Mouse (Mus musculus) G1E (cell line): ENCODE data around the gene Wdfy3. TPM values are rescaled to one million over a fixed set of nuclear protein-coding genes. Genes with fewer than 3 reads are reported as not detected.
A peak's percentile ranks its signal among the peaks of the same experiment; 100 is the strongest.

Source experiments
- ATAC-seq: 2 replicates; pipeline ENCODE4 v1.8.0; 2016; ENCODE audit warnings: mild to moderate bottlenecking; ENCODE audit not compliant: insufficient number of reproducible peaks, poor library complexity, low FRiP score, severe bottlenecking; ENCODE audit errors: extremely low read depth
- DNase-seq: peaks from one replicate; pipeline ENCODE4 v3.0.0; 2012; ENCODE audit warnings: low spot score
- H3K27me3 ChIP-seq: 2 replicates; pipeline ENCODE4 v1.6.1; 2012; ENCODE audit warnings: mild to moderate bottlenecking, low read length, inconsistent platforms; ENCODE audit not compliant: insufficient read depth
- H3K36me3 ChIP-seq: replicated peaks from 2 replicates; pipeline ENCODE3; 2012; ENCODE audit warnings: mild to moderate bottlenecking, inconsistent platforms
- H3K4me1 ChIP-seq: 2 replicates; pipeline ENCODE4 v1.6.1; 2012; ENCODE audit warnings: low read depth, low read length, inconsistent platforms, mixed read lengths; ENCODE audit not compliant: insufficient read depth
- H3K4me3 ChIP-seq: 2 replicates; pipeline ENCODE4 v1.5.1; 2012; ENCODE audit warnings: low read depth, mild to moderate bottlenecking, inconsistent platforms, low read length, moderate library complexity, mixed read lengths
- H3K9me3 ChIP-seq: replicated peaks from 2 replicates; pipeline ENCODE4 v1.6.1; 2012; ENCODE audit warnings: inconsistent platforms
- CTCF ChIP-seq: IDR thresholded peaks from 2 replicates; pipeline ENCODE4 v1.5.1; 2012; ENCODE audit warnings: low read depth, low read length, inconsistent platforms, mixed read lengths
- GATA1 ChIP-seq: IDR thresholded peaks from 2 replicates; pipeline ENCODE4 v1.6.1; 2012; ENCODE audit warnings: borderline replicate concordance, low read length, inconsistent platforms, mixed read lengths
- GATA2 ChIP-seq: IDR thresholded peaks from 2 replicates; pipeline ENCODE4 v1.6.1; 2012; ENCODE audit warnings: low read depth, low read length, inconsistent platforms, borderline replicate concordance
- POLR2AphosphoS5 ChIP-seq: IDR thresholded peaks from 2 replicates; pipeline ENCODE4 v1.6.1; 2012; ENCODE audit warnings: low read depth, low read length, inconsistent platforms; ENCODE audit not compliant: insufficient replicate concordance
- TAL1 ChIP-seq: conservative IDR thresholded peaks from 2 replicates; pipeline ENCODE4 v1.6.1; 2012; ENCODE audit warnings: low read depth, low read length, inconsistent platforms, mixed read lengths
- polyA plus RNA-seq: library from polyadenylated mRNA; stranded (reverse); fragments of >175 nt; gene quantifications from 2 replicates; pipeline ENCODE4 v1.2.3, GENCODE M21; 2012
- total RNA-seq, 2 experiments: library from RNA; stranded (forward) in 1 of 2; stranded (reverse) in 1 of 2; fragments of 200-1000 nt in 1 of 2; fragments of >200 nt in 1 of 2; fragmentation: Nextera tagmentation in 1 of 2; gene quantifications; 2 replicates each; pipeline ENCODE4 v1.2.3; 2014 to 2017

Wdfy3 gene
- total and polyA plus RNA-seq, 3 experiments: 0.05 TPM; not detected in 2

- Histone ChIP-seq H3K4me3 (peak overlapping the region; percentile 30; the same call in 1 of the 2 replicates), H3K36me3 (no peaks in the 10 kb centered on the region), H3K27me3 (no peaks in the 10 kb centered on the region), H3K4me1 (no peaks in the 10 kb centered on the region), H3K9me3 (peaks cover 82% of the 10 kb centered on the region)
- TF ChIP-seq GATA1: no peak
- no peak for TF ChIP-seq TAL1
- TF ChIP-seq POLR2AphosphoS5: no peak
- TF ChIP-seq GATA2: no peak
- TF ChIP-seq CTCF: no peak
- ATAC-seq: no peak
- no peak for DNase-seq
These were observed 215.6 kb downstream of the Wdfy3 start for GRCm38 (mm10) chr5:101854100-101854499.

- Histone ChIP-seq H3K9me3 (peaks cover 85% of the 10 kb centered on the region), H3K27me3 (no peaks in the 10 kb centered on the region), H3K36me3 (no peaks in the 10 kb centered on the region), H3K4me3 (no peak overlapping the region), H3K4me1 (no peaks in the 10 kb centered on the region)
- DNase-seq: no peak
- no peak for TF ChIP-seq GATA1
- TF ChIP-seq GATA2: no peak
- TF ChIP-seq TAL1: no peak
- no peak for TF ChIP-seq POLR2AphosphoS5
- TF ChIP-seq CTCF: no peak
- no peak for ATAC-seq
These were observed 217.5 kb downstream of the Wdfy3 start for GRCm38 (mm10) chr5:101852116-101852680.

GRCm38 (mm10) chr5:101851133-101851532 lies 218.6 kb downstream of the Wdfy3 start:
- H3K4me3 ChIP-seq: no peak overlapping the region
- H3K36me3 ChIP-seq: no peaks in the 10 kb centered on the region
- DNase-seq (no peak), ATAC-seq (no peak)
- TF ChIP-seq GATA1: no peak
- TF ChIP-seq GATA2: no peak
- no peak for TF ChIP-seq POLR2AphosphoS5
- no peak for TF ChIP-seq CTCF
- no peak for TF ChIP-seq TAL1
- no peaks in the 10 kb centered on the region for H3K27me3 ChIP-seq
- peaks cover 93% of the 10 kb centered on the region for H3K9me3 ChIP-seq
- H3K4me1 ChIP-seq: no peaks in the 10 kb centered on the region

GRCm38 (mm10) chr5:101847762-101848161 lies 222.0 kb downstream of the Wdfy3 start:
- H3K27me3 ChIP-seq: no peaks in the 10 kb centered on the region
- no peak overlapping the region for H3K4me3 ChIP-seq
- no peak for ATAC-seq

GRCm38 (mm10) chr5:101847323-101847722 lies 222.4 kb downstream of the Wdfy3 start:
- Histone ChIP-seq H3K36me3 (no peaks in the 10 kb centered on the region), H3K4me3 (no peak overlapping the region), H3K27me3 (no peaks in the 10 kb centered on the region), H3K4me1 (no peaks in the 10 kb centered on the region), H3K9me3 (peaks cover 91% of the 10 kb centered on the region)
- TF ChIP-seq GATA2: no peak
- no peak for TF ChIP-seq GATA1
- no peak for TF ChIP-seq POLR2AphosphoS5
- TF ChIP-seq CTCF: no peak
- TF ChIP-seq TAL1: no peak
- DNase-seq (no peak), ATAC-seq (no peak)

More at GRCm38 (mm10) chr5:101847762-101848161, 222.0 kb downstream of the Wdfy3 start:
- DNase-seq: no peak
- no peaks in the 10 kb centered on the region for H3K4me1 ChIP-seq
- TF ChIP-seq TAL1 (no peak), GATA1 (no peak), GATA2 (no peak), POLR2AphosphoS5 (no peak), CTCF (no peak)
- H3K36me3 ChIP-seq: no peaks in the 10 kb centered on the region
- H3K9me3 ChIP-seq: peaks cover 92% of the 10 kb centered on the region

- Histone ChIP-seq H3K9me3 (peaks cover 91% of the 10 kb centered on the region), H3K36me3 (no peaks in the 10 kb centered on the region), H3K27me3 (no peaks in the 10 kb centered on the region), H3K4me1 (no peaks in the 10 kb centered on the region), H3K4me3 (no peak overlapping the region)
- no peak for DNase-seq
- no peak for ATAC-seq
- TF ChIP-seq GATA1 (no peak), CTCF (no peak), POLR2AphosphoS5 (no peak), GATA2 (no peak), TAL1 (no peak)
These were observed 223.8 kb downstream of the Wdfy3 start for GRCm38 (mm10) chr5:101845930-101846329.

GRCm38 (mm10) chr5:101845011-101845410 lies 224.7 kb downstream of the Wdfy3 start:
- Histone ChIP-seq H3K27me3 (no peaks in the 10 kb centered on the region), H3K4me3 (no peak overlapping the region), H3K36me3 (no peaks in the 10 kb centered on the region), H3K4me1 (no peaks in the 10 kb centered on the region), H3K9me3 (peaks cover 93% of the 10 kb centered on the region)
- DNase-seq (no peak), ATAC-seq (no peak)
- TF ChIP-seq GATA2 (no peak), GATA1 (no peak)
